Mouse (Mus musculus): ENCODE measurements at regions not wholly inside any gene's neighbourhood (a gene's known extent, or its start where the extent isn't known, plus 50 kb on each side); places are given as distances from the start of the nearest gene placed in this dataset.
A peak's percentile ranks its signal among the peaks of the same experiment; 100 is the strongest.

DNA sequence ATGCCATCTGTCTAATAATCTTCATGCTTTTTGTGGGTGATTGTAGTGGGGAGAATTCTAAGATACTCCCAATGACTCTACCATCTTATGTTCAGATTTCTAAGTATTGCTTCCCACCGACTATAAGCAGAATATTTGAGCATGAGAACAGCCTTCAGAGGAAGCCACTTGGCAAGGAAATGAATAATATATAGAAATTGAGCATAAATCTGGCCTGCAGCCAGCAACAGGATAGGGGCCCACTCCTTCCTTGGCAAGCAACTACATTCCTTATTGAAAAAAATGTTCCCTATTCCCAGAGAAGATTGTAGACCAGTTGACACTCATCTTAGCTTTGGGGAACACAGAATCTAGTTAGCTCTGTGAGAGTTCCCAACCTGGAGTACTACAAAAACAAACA lies 591.5 kb upstream of the A1bg start:
- DNase-seq (ENCODE audit: low spot score in 2 of 2), result no peak

DNA sequence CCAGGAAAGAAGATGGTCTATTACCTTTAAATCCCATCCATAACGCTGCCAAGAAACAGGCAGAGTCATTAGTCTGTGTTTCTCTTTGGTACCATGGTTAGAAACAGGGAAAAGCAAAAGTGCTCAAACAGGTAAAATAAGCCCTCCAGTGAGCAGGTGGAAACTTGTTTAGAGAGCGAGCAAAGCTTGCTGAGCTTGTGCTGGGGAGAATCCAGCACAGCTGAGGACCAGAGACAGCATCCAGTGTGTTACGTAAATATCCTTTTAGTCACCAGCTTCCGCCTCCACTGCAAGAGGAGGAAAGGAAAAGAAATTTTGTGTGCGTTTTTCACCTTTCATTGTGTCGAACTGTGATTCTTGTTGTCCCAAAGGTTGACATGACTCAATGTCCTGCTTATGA lies 586.0 kb upstream of the A1bg start:
- no peak for DNase-seq (ENCODE audit: low spot score in 2 of 2)

DNA sequence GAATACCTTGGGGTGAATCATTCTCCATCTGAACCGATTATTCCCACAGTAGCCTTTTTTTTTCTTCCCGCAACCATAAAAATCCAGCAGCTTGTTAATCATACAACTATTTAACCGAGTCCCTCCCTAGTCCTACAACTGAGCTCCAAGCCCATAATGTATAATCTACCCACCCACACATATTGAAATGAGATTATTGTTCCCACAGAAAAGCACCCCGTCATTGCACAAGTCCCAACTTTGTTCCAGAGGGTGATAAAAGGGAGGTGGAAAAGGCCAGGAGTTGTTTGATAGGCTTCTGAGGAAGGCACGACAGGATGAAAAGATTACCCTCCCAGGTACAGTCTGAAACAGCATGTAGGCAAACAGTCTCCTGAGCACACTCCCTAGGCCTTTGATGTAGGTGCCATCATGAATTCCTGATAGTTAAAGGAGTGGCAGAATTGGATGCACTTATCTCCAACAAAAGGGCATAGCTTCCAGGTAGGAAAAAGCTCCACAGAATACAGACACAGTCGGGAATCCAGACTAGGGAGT lies 583.6 kb upstream of the A1bg start:
- DNase-seq (ENCODE audit: low spot score in 2 of 2), result no peak

DNA sequence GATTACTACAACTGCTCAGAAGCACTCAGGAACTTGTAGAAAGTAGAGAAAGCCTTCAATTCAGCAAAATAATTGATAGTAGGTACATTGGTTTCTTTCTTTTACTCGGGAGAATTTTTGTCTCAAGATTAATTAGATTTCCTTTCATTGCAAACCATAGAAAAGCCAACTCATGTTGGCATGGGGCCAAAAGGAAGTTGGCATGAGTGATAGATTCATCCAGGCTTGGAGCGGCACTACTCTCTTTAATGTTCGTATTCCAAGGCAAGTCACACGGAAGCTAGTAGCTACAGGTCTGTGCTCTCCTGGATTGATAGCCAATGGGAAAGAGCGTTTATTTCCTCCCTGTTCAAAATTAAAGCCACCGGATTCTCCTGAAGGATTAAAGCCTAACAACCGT lies 580.6 kb upstream of the A1bg start:
- DNase-seq (ENCODE audit: low spot score in 2 of 2), result no peak

DNA sequence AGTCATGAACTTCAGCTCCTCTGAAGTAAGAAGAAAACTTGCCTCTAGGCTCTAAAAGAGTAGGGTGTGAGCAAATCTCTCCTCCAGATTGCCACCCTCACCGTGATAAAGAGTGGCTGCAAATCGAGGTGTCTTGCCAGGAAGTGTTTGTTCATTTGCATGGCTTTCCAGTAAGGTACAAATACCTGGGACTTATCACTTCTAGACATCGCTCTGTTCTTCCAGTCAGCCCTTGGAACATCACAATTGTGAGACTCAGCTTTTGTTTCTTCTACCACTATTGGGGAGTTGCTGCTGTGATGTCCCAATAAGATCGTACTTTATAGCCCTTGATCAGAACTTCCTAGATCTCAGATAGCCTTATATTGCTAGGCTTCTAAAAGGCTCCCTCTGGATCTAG lies 566.9 kb upstream of the A1bg start:
- no peak for DNase-seq (ENCODE audit: low spot score in 2 of 2)

DNA sequence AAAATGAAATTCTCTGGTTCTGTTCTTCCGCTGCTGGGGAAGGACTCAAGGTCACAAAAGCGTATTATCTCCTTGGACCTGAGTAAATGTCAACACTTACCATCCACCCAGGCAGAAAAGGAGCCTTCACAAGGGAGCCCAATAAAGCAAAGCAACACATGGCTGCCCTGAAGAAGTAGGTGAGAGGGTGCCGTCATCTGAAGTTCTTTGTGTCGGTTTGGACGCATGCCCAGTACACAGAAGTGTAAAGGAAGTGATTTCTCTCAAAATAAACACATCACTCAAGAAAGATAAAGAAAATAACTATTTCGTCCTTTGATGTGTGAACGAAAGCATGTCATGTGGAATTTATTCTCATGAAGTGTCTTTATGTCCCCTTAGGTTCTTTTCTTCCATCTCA lies 559.0 kb upstream of the A1bg start:
- no peak for DNase-seq (ENCODE audit: low spot score in 2 of 2)

DNA sequence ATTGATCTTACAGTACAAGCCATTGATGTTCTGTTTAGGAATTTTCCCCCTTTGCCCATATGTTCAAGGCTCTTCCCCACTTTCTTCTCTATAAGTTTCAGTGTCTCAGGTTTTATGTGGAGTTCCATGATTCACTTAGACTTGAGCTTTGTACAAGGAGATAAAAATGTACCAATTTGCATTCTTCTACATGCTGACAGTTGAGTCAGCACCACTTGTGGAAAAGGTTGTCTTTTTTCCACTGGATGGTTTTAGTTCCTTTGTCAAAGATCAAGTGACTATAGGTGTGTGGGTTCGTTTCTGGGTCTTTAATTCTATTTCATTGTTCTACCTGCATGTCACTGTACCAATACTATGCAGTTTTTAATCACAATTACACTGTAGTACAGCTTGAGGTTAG lies 551.1 kb upstream of the A1bg start:
- DNase-seq (ENCODE audit: low spot score in 2 of 2), result no peak

DNA sequence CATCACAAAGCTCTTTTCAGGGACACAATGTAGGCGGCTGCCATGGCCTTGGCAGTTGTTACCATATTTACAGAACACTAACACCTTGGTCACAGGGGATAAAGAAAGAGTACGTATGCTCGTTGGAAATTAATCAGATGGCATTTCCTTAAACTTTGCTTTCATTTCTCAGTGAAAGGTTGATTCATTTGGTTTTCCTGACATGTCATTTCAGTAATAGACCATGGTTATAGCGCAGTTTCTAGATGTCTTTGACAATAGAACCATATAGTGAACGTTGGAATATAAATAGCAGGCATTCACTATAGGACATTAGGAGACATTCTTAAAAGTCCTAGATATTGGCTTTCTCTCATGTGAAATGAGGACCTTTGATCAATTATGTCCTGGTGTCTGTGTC lies 532.2 kb upstream of the A1bg start:
- no peak for DNase-seq (ENCODE audit: low spot score in 2 of 2)

DNA sequence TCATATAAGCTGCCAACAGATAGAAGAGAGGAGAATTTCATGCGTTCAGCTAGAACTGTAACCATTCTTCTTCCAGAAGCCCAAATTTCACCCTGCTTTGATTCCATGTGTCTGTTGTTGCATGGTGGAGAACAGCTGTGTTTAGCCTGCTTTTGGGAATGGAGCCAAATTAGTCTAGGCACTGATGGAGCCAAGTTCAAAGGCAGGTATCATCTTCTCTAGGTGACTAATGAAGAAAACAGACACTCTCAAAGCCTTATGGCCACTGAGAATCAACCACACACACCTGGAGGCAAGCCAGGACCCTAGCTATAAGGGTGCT lies 531.5 kb upstream of the A1bg start:
- DNase-seq (ENCODE audit: low spot score in 2 of 2), result no peak

DNA sequence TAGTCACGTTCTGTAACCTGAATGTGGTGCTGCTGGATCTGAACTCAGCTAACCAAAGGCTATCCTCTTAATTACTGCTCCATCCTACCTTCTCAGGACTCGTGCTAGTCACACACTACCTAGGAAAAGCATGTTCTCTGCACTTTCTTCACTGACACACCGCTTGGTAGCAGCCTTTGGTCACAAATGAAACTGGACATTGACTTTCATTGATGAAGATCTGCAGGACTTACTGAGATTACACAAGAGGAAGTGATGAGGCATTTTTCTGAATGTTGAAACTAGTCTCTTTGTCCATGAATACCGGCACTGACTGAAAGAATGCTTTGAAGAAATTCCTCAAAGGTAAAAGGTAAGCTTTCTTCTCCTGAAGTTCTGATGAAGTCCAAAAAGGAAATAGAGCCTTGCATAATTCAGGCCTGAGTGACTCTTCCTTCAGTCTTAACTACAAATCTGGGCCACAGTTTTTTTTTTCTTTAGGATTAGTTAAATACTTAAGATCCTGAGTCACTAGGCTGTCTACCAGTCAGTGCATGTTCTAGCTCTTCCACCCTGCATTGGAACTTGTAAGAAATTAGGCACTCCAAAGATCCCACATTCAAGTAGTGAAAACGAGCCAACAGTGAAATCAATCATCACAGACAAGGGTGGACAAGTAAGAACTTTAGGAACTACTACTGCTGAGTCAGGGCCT lies 531.0 kb upstream of the A1bg start:
- no peak for DNase-seq (ENCODE audit: low spot score in 2 of 2)

DNA sequence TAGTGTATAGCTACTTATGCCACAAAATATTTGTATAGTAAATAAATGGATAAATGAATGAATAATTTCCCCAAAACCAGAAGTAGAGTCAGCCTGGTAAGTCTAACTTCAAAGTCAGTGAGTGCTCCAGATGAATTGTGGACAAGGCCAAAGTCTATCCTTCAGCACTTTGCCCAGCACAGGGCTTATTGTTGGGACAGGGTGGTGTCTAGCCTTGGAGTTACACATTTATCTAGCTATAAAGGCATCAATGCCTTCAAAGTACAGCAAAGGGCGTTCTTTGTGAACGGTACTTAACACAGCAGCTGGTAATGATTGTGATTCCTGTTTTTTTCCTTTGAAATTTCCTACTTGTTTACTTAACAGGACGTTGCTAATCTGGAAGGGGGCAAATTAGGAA lies 527.4 kb upstream of the A1bg start:
- no peak for DNase-seq (ENCODE audit: low spot score in 2 of 2)

DNA sequence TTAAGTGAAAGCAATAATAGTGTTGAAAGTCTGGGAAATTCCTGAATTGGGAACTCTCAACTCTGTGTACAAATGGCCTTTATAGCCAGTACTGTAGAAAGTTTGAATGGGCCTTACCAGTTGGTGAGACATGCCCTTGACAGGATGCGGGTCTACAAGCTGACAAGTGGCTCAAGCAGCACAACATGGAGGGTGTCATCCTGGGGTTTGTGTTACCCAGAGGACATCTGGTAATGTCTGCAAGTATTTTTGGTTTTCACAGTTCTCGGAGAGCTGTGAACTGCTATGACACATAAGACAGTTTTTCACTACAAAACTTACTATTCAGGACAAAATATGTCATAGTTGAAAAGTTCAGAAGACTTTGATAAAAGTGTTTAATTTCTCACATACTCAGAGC lies 525.7 kb upstream of the A1bg start:
- DNase-seq (ENCODE audit: low spot score in 2 of 2), result no peak

DNA sequence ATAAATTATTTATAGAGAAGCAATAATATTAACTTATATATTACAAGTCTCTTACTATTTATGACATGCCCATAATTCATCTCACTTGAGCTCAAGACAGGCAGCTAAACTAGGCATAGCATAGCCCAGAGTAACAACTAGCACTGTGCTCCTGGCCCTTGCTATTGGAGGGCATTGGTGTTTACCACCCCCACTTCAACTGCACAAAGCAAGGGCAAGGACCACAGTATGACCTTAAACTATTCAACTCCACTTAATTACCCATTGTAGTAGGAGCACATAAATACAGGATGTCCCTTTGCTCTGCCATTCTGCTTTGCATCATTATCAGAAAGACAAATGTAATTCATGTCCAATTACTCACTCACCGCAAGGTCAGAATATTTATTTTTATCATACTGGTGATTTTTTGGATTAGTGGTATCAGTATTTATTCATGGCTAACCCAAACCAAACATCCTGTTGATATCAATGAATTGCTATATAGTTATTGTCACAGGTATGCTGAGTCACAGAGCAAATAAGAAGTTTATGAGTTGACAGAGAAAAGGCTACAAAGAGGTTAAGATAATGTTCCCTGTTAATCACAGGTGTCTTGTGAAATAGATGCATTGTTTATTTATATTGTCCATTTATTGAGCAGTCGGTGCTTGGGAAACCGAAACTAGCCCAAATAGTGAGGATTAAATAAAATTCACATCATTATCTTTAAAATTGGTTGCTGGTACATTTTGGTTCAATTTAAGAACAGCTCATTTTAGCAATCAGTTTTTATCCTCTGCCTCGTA lies 523.4 kb upstream of the A1bg start:
- no peak for DNase-seq (ENCODE audit: low spot score in 2 of 2)

DNA sequence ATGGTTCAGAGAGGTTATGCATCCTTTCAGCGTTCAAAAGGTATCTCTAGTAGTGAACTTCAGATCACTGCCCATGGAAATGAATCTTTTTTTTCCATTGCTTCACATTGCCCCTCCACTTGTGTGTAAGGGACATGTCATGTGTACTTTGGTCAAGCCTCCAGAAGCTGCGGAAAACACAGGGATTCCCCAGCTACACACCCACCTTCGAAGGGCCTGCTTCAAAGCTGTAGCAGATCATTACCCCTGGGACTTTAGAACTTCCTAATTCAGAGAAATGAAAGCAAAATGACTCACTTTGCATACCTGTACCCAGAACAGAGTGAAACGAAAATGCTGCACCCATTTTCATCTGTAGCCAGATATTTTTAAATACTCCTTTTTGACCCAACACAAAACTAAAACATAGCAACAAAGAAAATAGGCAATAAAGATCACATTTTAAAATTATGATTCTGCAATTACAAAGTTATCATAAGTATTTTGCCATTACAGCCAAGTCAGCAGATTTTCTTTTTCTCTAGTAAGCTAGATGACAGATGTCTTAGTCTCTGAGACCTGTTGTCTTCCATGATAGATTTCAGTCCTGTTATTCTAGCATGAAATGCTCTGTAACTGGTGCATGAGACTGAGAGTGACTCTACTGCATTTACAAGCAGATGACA lies 519.1 kb upstream of the A1bg start:
- DNase-seq (ENCODE audit: low spot score in 2 of 2), result no peak

DNA sequence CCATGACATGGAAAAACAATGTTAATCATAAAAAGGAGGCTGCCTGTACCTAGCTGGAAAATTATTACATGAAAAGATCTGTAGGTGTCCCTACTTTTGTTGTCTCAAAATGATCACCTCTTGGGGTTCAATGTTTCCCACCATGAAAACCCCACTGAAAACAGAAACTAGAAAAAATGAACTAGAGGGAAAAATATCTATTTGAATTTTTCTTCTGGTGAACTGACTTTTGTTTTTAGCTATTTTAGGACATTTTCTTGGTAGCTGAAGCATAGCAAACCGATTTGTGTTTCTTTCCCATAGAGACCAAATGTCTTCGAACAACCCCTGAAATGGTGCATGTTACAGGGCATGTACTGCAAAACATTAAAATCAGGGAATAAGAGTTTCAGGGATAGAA lies 518.2 kb upstream of the A1bg start:
- DNase-seq (ENCODE audit: low spot score in 2 of 2), result no peak

DNA sequence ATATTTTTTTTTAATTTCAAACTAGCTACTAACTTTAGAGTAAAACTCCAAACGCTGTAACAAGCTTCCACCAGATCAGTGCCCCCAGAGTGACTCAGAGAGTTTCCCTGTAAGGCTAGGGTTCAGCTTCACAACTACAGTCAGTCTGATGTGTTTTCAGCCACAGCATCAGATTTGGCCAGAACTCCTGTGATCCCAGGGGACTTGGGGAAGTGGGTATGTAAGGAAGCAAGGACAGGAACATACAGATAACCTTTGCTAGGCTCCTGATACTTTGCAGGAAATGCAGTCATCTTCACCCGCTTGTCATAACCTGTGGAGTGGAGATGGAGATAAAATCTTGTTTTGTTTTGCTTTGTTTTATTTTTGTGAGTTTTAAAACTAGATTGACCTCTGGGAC lies 517.5 kb upstream of the A1bg start:
- no peak for DNase-seq (ENCODE audit: low spot score in 2 of 2)

DNA sequence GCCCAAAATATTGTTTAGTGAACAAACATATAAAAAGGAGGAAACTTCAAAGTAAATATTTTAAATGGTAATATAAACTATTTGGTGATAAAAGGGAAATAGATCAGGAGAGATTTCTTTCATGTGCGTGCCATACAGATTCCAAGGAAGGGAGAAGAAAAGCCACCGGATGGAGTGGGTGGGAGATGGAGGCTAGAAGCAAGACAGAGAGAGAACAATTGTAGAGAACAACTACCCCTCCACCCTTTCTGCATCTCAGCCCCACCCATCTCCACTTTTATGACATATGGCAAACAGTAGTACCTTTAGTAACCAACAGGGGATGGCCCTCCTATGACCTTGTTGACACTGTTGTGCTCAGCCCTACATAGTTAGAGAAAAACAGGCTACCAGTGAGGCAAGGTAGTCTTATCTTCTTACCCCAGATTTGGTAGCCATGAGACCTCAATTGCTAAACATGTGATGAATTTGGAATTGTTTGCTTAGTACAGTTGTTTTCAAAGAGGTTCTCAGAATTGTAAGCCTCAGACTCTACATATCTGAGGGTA lies 516.9 kb upstream of the A1bg start:
- no peak for DNase-seq (ENCODE audit: low spot score in 2 of 2)

DNA sequence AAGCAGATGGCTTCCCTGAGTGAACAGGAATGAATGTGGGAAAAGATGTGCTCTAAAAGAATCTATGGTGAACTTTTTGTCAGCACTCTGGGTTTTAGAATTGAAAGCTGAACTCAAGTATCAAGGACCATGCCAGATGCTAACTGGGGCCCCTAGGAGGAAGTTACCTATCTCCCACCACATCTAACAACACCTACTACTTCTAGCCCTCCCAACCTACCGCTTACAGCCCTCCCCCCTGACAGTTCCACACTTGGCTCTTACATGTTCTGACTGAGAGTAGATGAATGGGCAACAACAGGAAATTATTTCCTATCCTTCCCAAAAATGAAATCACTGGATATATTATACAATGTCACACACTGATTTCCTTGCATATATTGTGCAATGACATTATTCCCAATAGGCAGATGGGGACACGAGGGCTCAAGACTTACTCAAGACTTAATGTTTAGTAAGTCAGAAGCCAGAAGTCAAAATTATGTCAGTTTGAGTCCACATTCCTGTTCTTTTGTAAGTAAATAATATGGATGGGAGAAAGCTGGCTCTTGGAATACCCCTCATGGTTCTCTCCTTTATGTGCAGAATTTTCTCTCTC lies 506.1 kb upstream of the A1bg start:
- DNase-seq (ENCODE audit: low spot score in 2 of 2), result no peak

DNA sequence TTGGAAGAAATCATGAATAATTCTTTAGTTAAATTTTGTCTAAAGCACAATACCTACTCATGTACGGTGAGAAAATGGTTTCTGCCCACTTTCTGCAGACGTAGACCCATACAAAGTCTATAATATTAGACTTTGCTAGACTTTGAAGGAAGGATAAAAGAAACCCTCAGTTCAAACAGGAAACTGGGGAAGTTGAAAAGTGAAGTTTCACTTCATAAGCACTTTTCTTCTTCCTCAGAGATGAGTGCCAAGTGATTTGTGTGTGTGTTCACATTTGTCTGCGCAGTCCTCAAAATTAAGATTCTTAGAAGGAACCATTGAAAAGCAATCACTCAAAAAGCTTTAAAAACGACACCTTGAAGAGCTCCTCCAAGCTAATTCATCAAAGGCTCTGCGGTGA lies 500.2 kb upstream of the A1bg start:
- no peak for DNase-seq (ENCODE audit: low spot score in 2 of 2)

DNA sequence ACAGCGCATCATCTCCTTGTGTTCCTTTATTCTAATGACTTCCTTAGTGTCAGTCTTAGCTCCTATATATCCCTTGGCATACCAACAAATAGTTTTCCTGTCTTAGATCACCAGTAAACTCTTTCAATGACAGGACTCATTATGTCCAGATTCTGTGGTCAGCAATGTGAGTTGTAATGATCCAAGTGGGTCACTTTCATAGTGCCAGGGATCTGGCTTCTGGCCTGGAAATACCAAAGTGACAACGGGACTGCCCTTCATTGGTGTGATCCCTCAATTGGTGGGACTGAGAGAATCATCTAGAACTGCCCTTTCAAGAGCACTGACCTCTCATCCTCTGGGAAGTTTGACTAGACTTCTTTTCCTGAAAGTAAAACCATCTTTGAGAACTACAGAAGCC lies 494.7 kb upstream of the A1bg start:
- DNase-seq (ENCODE audit: low spot score in 2 of 2), result no peak

DNA sequence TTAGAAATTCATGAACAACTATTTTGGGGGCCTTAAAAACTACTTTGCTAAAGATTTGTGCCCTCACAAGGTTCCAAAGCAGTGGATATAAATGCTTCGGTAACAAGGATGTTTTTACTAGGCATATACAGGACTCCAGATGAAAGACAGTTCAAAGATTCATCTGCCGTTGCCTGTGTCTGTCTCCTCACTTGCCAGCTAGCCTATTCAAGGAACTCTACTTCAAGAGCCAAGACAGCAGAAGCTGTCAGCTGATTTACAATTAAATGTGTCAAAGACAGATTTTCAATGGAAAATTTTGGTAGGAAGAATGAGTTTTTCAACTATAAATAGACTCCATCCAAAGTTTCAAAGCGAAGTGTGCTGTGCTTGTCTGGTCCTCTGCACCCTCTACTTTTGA lies 494.0 kb upstream of the A1bg start:
- DNase-seq (ENCODE audit: low spot score in 2 of 2), result no peak

DNA sequence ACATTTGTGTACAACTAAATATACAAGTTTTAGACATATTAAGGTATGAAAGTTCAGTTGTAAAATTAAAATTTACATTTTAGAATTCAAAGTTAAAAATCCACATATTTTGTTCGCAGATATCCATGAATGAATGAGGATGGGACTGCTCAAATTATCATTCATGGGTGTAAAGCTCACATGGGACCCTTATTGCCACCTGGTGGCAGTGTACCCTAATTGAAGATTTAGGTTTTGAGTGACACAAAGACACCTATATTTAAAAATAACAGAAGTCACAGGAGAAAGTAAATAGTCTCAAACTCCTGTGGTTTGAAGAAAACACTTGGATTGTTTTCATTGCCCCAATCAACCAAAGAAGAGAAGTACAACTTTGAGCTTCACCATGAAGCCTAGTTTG lies 492.8 kb upstream of the A1bg start:
- peak in 1 of 2 experiments; percentile 48 for DNase-seq (ENCODE audit: low spot score in 2 of 2)

All from spleen, postnatal 10 days (tissue).